Comparison of ENCODE assay signal across 18 mouse cellular contexts in genomic region chr3:135491102-135491501, GRCm38 (mm10). TPM values are rescaled to one million over a fixed set of nuclear protein-coding genes. Genes with fewer than 3 reads are reported as not detected.
DNase-seq lines count a peak whose midpoint lies in the region; ATAC-seq and TF ChIP-seq lines count a peak whose summit lies in the region.
"Had no signal": no experiment of that assay in that cellular context is flagged by ENCODE, and none has a peak within 500 bp of the region (broad histone marks: within the 10 kb centered on the region; RNA-seq: fewer than 3 reads in every experiment).

No protein-coding gene starts in this region.

- H3K9ac ChIP-seq in kidney, embryonic 15.5 days: no peak overlapping the region
- H3K9ac ChIP-seq in kidney, embryonic 14.5 days (ENCODE audit: low read depth, low read length): no peak overlapping the region
- no peak overlapping the region for H3K9ac ChIP-seq in liver, adult 2 months (ENCODE audit: low read depth, low read length)
- no peak overlapping the region for H3K9ac ChIP-seq in intestine, postnatal 0 days (ENCODE audit: low read depth, low read length)
- H3K9ac ChIP-seq in stomach, postnatal 0 days (ENCODE audit: low read length): no peak overlapping the region
- H3K9ac ChIP-seq: forebrain, embryonic 13.5 days; forebrain, postnatal 0 days; heart, embryonic 12.5 days had no signal

- peak; percentile 42 for DNase-seq in liver, adult 2 months (ENCODE audit: extremely low read depth, low read depth, low spot score)
- no peak for DNase-seq in liver
- DNase-seq in stomach, postnatal 0 days (ENCODE audit: low spot score): no peak
- DNase-seq in adrenal gland, adult 2 months: no peak
- DNase-seq in lung, adult 2 months: no peak
- DNase-seq: adrenal gland, adult 8-10 months; adrenal gland, postnatal 36 days; cerebellum, adult 2 months; cerebellum, postnatal 10 days; forebrain, postnatal 0 days; gastrocnemius, postnatal 14 days; heart, postnatal 36 days had no signal

- no peak for ATAC-seq in kidney, embryonic 15.5 days (replicated peaks; ENCODE audit: low FRiP score)
- no peak for ATAC-seq in kidney, embryonic 14.5 days (ENCODE audit: low FRiP score, low TSS enrichment)
- no peak for ATAC-seq in intestine, postnatal 0 days
- peak; percentile 67 for ATAC-seq in stomach, postnatal 0 days (ENCODE audit: low FRiP score, low TSS enrichment)
- ATAC-seq: forebrain, embryonic 13.5 days; forebrain, postnatal 0 days had no signal

- TF ChIP-seq POLR2A in liver, adult 2 months (IDR thresholded peaks at IDR 0.05; ENCODE audit: extremely low read depth, insufficient read depth, low read length): no peak
- TF ChIP-seq POLR2A in lung, adult 2 months (IDR thresholded peaks at IDR 0.05; ENCODE audit: borderline replicate concordance, extremely low read depth, low read depth, low read length): no peak

- 81% methylated on average over 6 of the region's 6 CpGs for WGBS in kidney, embryonic 15.5 days
- WGBS in kidney, embryonic 14.5 days: 79% methylated on average over 6 of the region's 6 CpGs
- WGBS in liver, adult 2 months: 61% methylated on average over 6 of the region's 6 CpGs
- WGBS in intestine, postnatal 0 days: 87% methylated on average over 6 of the region's 6 CpGs
- WGBS in stomach, postnatal 0 days: 79% methylated on average over 6 of the region's 6 CpGs
- WGBS in lung, adult 2 months: 86% methylated on average over 6 of the region's 6 CpGs

- H3K4me3 ChIP-seq in kidney, embryonic 15.5 days (replicated peaks): no peak overlapping the region
- H3K4me3 ChIP-seq in kidney, embryonic 14.5 days (ENCODE audit: low read length): no peak overlapping the region
- no peak overlapping the region for H3K4me3 ChIP-seq in liver, adult 2 months (ENCODE audit: insufficient read depth, low read depth, low read length)
- no peak overlapping the region for H3K4me3 ChIP-seq in intestine, postnatal 0 days (ENCODE audit: low read depth, low read length)
- H3K4me3 ChIP-seq in stomach, postnatal 0 days (ENCODE audit: low read depth, low read length): no peak overlapping the region
- no peak overlapping the region for H3K4me3 ChIP-seq in lung, adult 2 months (replicated peaks; ENCODE audit: extremely low read depth, low read depth, low read length)
- H3K4me3 ChIP-seq: embryonic facial prominence, embryonic 10.5 days; forebrain, embryonic 13.5 days; heart, embryonic 12.5 days had no signal

- peak overlapping the region; percentile 81; the same call in 1 of the 2 replicates for H3K27ac ChIP-seq in kidney, embryonic 15.5 days
- no peak overlapping the region for H3K27ac ChIP-seq in kidney, embryonic 14.5 days (ENCODE audit: low read depth, low read length)
- H3K27ac ChIP-seq in liver, adult 2 months (replicated peaks; ENCODE audit: insufficient read depth, low read depth, low read length): peak overlapping the region; percentile 10; the same call in 1 of the 2 replicates
- peak overlapping the region; percentile 24; the same call in 1 of the 2 replicates for H3K27ac ChIP-seq in intestine, postnatal 0 days (ENCODE audit: low read depth, low read length)
- H3K27ac ChIP-seq in stomach, postnatal 0 days (replicated peaks): no peak overlapping the region
- H3K27ac ChIP-seq: embryonic facial prominence, embryonic 10.5 days; forebrain, embryonic 13.5 days had no signal

- no peak overlapping the region for H3K4me2 ChIP-seq in kidney, embryonic 15.5 days
- H3K4me2 ChIP-seq in kidney, embryonic 14.5 days (replicated peaks; ENCODE audit: low read depth, low read length): no peak overlapping the region
- no peak overlapping the region for H3K4me2 ChIP-seq in intestine, postnatal 0 days (replicated peaks; ENCODE audit: low read depth)
- H3K4me2 ChIP-seq in stomach, postnatal 0 days (replicated peaks; ENCODE audit: low read depth): no peak overlapping the region
- H3K4me2 ChIP-seq: forebrain, embryonic 13.5 days; heart, embryonic 12.5 days had no signal

- H3K36me3 ChIP-seq in kidney, embryonic 15.5 days: no peaks in the 10 kb centered on the region
- no peaks in the 10 kb centered on the region for H3K36me3 ChIP-seq in kidney, embryonic 14.5 days (ENCODE audit: control insufficient read depth, insufficient read depth, low read length)
- H3K36me3 ChIP-seq in liver, adult 2 months (ENCODE audit: control insufficient read depth, insufficient read depth, low read length): no peaks in the 10 kb centered on the region; the same call in 1 of the 2 replicates
- H3K36me3 ChIP-seq in intestine, postnatal 0 days (ENCODE audit: control insufficient read depth, insufficient read depth): no peaks in the 10 kb centered on the region; the same call in 1 of the 2 replicates
- no peaks in the 10 kb centered on the region for H3K36me3 ChIP-seq in stomach, postnatal 0 days (ENCODE audit: control insufficient read depth, insufficient read depth, low read length)
- H3K36me3 ChIP-seq: embryonic facial prominence, embryonic 10.5 days had no signal

- no peak for TF ChIP-seq CTCF in liver, adult 2 months (IDR thresholded peaks at IDR 0.05; ENCODE audit: low read depth, low read length)
- TF ChIP-seq CTCF in intestine, postnatal 0 days (IDR thresholded peaks at IDR 0.05; ENCODE audit: low read depth): no peak
- no peak for TF ChIP-seq CTCF in stomach, postnatal 0 days (IDR thresholded peaks at IDR 0.05; ENCODE audit: low read depth)
- no peak for TF ChIP-seq CTCF in lung, adult 2 months (IDR thresholded peaks at IDR 0.05; ENCODE audit: insufficient read depth, low read length)

- peaks cover 9% of the 10 kb centered on the region; the same call in 1 of the 2 replicates for H3K4me1 ChIP-seq in kidney, embryonic 15.5 days
- 0 out of 2 replicates have a peak, but pooled peaks cover 5% of the 10 kb centered on the region for H3K4me1 ChIP-seq in kidney, embryonic 14.5 days (ENCODE audit: control insufficient read depth, insufficient read depth, low read length)
- H3K4me1 ChIP-seq in liver, adult 2 months (ENCODE audit: control insufficient read depth, insufficient read depth, low read length): peaks cover 13% of the 10 kb centered on the region
- no peaks in the 10 kb centered on the region for H3K4me1 ChIP-seq in intestine, postnatal 0 days (replicated peaks; ENCODE audit: control insufficient read depth, insufficient read depth, low read length)
- no peaks in the 10 kb centered on the region for H3K4me1 ChIP-seq in stomach, postnatal 0 days (replicated peaks; ENCODE audit: control insufficient read depth, insufficient read depth)
- no peaks in the 10 kb centered on the region for H3K4me1 ChIP-seq in lung, adult 2 months (ENCODE audit: control insufficient read depth, insufficient read depth, low read length)
- H3K4me1 ChIP-seq: forebrain, embryonic 13.5 days had no signal

- no peak for TF ChIP-seq EP300 in stomach, postnatal 0 days (optimal IDR thresholded peaks at IDR 0.05)

- H3K79me2 ChIP-seq in liver, adult 2 months (ENCODE audit: control insufficient read depth, insufficient read depth, low read length): peaks cover 15% of the 10 kb centered on the region; the same call in 1 of the 2 replicates

- H3K9me3 ChIP-seq in kidney, embryonic 15.5 days (replicated peaks): no peaks in the 10 kb centered on the region
- no peaks in the 10 kb centered on the region for H3K9me3 ChIP-seq in kidney, embryonic 14.5 days (ENCODE audit: control insufficient read depth, low read length)
- no peaks in the 10 kb centered on the region for H3K9me3 ChIP-seq in intestine, postnatal 0 days (ENCODE audit: control insufficient read depth)
- H3K9me3 ChIP-seq in stomach, postnatal 0 days (ENCODE audit: control insufficient read depth, low read length): no peaks in the 10 kb centered on the region
- H3K9me3 ChIP-seq: embryonic facial prominence, embryonic 10.5 days; forebrain, embryonic 13.5 days; heart, embryonic 12.5 days had no signal

- no peaks in the 10 kb centered on the region for H3K27me3 ChIP-seq in kidney, embryonic 15.5 days
- H3K27me3 ChIP-seq in kidney, embryonic 14.5 days (ENCODE audit: control insufficient read depth, insufficient read depth, low read length): no peaks in the 10 kb centered on the region
- H3K27me3 ChIP-seq in liver, adult 2 months (ENCODE audit: control insufficient read depth, insufficient read depth, low read length): no peaks in the 10 kb centered on the region
- H3K27me3 ChIP-seq in intestine, postnatal 0 days (replicated peaks; ENCODE audit: control insufficient read depth, insufficient read depth, low read length): no peaks in the 10 kb centered on the region
- H3K27me3 ChIP-seq in stomach, postnatal 0 days (ENCODE audit: control insufficient read depth, insufficient read depth, low read length): no peaks in the 10 kb centered on the region
- H3K27me3 ChIP-seq: forebrain, embryonic 13.5 days; heart, embryonic 12.5 days had no signal

RNA-seq across cellular contexts. Expression of gene Manba, which starts 5.7 kb away (rescaled TPM):
- polyA plus RNA-seq in kidney, embryonic 15.5 days (2015; fragmentation: Nextera tagmentation; extraction: Ambion mirVana): 24.2 and 27.3 TPM in 2 replicates
- 8.2 and 23.2 TPM in 2 replicates for polyA plus RNA-seq in kidney, embryonic 14.5 days (2014; fragmentation: Nextera tagmentation; extraction: Ambion mirVana)
- 14.2 and 14.7 TPM in 2 replicates for total RNA-seq in liver, adult 2 months (2014; rRNA removed)
- 3.7 and 3.8 TPM in 2 replicates for polyA plus RNA-seq in liver, adult 2 months (2012; rRNA removed)
- polyA plus RNA-seq in intestine, postnatal 0 days (2015; fragmentation: Nextera tagmentation; extraction: Ambion mirVana): 18.6 and 20.9 TPM in 2 replicates
- polyA plus RNA-seq in stomach, postnatal 0 days (2015; fragmentation: Nextera tagmentation; extraction: Ambion mirVana): 11.8 and 12.8 TPM in 2 replicates
- total RNA-seq in adrenal gland, adult 2 months (2021): 10 to 100 TPM; 12.1 to 14.3 TPM
- polyA plus RNA-seq in adrenal gland, adult 2 months (2012; rRNA removed): 4.0 and 5.6 TPM in 2 replicates
- 6.3 and 9.8 TPM in 2 replicates for polyA plus RNA-seq in lung, adult 2 months (2012; rRNA removed)

RNA-seq across cellular contexts. Expression of gene Ube2d3, which starts 53.2 kb away (rescaled TPM):
- polyA plus RNA-seq in kidney, embryonic 15.5 days (2015; fragmentation: Nextera tagmentation; extraction: Ambion mirVana): 512 and 532 TPM in 2 replicates
- 509 and 612 TPM in 2 replicates for polyA plus RNA-seq in kidney, embryonic 14.5 days (2014; fragmentation: Nextera tagmentation; extraction: Ambion mirVana)
- total RNA-seq in liver, adult 2 months (2014; rRNA removed): 230 and 243 TPM in 2 replicates
- polyA plus RNA-seq in liver, adult 2 months (2012; rRNA removed): 210 and 283 TPM in 2 replicates
- polyA plus RNA-seq in intestine, postnatal 0 days (2015; fragmentation: Nextera tagmentation; extraction: Ambion mirVana): 383 and 404 TPM in 2 replicates
- polyA plus RNA-seq in stomach, postnatal 0 days (2015; fragmentation: Nextera tagmentation; extraction: Ambion mirVana): 420 and 430 TPM in 2 replicates
- total RNA-seq in adrenal gland, adult 2 months (2021): 100 to 1,000 TPM; 357 to 547 TPM
- polyA plus RNA-seq in adrenal gland, adult 2 months (2012; rRNA removed): 261 and 295 TPM in 2 replicates
- polyA plus RNA-seq in lung, adult 2 months (2012; rRNA removed): 287 and 312 TPM in 2 replicates

Comparison
In these comparisons a context has a peak if more than half of its experiments do, and no peak if none do; other contexts are left out.
1. H3K27ac ChIP-seq: peak in kidney, embryonic 15.5 days (single experiment), liver, adult 2 months (single experiment) and intestine, postnatal 0 days (single experiment); none in kidney, embryonic 14.5 days (single experiment) and stomach, postnatal 0 days (single experiment).